Mouse (Mus musculus): ENCODE data around the gene Zmiz1.

Zmiz1 gene

GRCm38 (mm10) chr14:25474017-25474416 lies 15.0 kb downstream of the Zmiz1 start:
- no peak for DNase-seq

GRCm38 (mm10) chr14:25474732-25475131 lies 15.7 kb downstream of the Zmiz1 start:
- DNase-seq, result no peak

DNA sequence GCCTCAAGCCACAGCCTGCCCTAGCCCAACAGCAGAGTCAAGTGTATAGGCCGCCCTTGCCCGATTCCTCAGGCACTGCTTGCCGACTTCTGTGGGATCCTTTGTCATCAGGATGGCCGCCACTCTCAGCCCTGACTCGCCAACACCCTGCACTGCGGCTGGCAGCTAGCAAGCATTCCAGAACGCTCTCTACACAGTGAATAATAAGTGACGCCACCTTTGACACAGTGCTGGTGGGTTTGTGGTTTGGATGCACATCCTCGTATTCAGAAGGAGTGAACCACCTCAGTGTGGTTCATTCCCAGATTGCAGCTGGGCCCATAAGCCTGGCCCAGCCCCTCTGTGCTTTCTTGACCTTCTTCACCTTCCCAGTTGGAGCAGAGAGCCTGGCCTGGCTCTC lies 17.1 kb downstream of the Zmiz1 start:
- peak; percentile 43 for DNase-seq

DNA sequence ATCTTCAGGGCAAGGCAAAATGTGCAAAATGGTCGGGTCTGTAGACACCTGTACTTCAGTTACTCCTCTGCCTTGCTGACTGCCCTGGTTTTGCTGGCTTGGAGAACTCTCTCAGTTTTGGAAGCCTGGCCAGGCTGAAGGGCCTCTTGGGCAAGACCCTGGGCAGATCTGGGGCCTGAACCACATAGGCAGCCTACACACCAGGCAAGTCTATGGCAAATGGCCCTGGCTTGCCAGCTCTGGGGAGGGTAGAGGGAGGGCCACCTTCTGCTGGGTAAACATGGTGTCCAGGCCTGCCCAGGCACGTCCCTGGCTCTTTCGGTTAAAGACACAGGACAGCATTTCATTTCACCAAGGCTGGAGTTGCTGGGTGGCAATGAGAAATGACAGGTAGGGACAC lies 17.5 kb downstream of the Zmiz1 start:
- DNase-seq, result peak; percentile 40

GRCm38 (mm10) chr14:25477268-25477667 lies 18.3 kb downstream of the Zmiz1 start:
- no peak for DNase-seq

- no peak for DNase-seq
Observed at GRCm38 (mm10) chr14:25478257-25478656, 19.3 kb downstream of the Zmiz1 start.

GRCm38 (mm10) chr14:25478755-25479154 lies 19.8 kb downstream of the Zmiz1 start:
- DNase-seq, result no peak

DNA sequence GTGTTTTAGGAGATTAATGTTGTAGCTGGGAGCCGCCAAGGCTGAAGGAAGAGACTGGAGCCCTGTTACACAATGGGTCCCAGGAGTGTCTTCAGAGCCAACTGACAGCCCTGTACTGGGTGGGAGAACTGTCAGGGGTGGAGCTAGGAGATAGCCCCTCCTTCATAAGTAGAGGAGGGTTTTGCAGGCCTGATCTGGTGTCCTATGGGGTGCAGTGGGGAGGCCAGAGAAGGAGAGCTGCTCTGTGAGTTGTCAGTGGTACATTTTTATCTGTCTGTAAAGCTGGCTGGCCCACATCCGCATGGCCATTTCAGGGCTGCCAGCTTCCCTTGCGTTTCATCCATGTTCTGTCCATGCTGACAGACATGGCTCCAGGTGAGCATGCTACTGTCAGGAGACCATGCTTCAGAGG lies 20.9 kb downstream of the Zmiz1 start:
- DNase-seq, result peak; percentile 66

GRCm38 (mm10) chr14:25480443-25480842 lies 21.5 kb downstream of the Zmiz1 start:
- no peak for DNase-seq

DNA sequence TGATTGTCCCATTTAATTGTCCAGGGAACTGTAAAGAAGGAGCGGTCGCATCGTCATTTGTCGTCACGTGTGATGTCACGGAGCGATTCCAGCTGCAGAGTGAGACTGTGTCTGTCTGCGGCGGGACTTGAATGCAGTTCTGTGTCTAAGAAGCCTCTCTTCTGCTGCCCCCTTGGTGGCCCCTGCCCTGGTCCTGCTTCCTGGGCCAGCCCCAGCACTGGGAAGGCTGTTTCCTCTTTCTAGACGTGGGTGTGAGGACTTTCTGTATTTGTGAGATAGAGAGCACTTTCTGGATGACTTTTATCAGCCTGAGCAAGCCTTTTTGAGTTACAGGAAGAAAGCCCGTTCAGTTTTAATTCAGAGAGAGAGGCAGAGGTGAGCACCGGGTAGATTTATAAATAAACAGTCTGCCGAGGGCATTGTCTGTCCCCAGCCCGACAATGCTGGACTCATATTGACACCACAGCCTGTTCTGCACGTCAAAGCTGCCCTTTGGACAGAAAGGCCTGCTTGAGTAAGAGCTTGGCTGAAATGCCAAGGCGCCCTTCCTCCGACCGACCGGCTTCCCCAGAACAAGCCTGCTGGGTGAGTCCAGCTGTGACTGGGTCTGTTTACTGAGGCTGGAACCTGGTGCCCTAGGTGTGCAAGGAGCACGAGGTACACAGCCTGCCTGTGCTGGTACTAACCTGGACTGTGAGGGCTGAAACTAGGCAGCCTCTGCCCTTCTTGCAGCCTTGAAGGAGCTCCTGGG lies 22.1 kb downstream of the Zmiz1 start:
- DNase-seq, result peak; percentile 80

DNA sequence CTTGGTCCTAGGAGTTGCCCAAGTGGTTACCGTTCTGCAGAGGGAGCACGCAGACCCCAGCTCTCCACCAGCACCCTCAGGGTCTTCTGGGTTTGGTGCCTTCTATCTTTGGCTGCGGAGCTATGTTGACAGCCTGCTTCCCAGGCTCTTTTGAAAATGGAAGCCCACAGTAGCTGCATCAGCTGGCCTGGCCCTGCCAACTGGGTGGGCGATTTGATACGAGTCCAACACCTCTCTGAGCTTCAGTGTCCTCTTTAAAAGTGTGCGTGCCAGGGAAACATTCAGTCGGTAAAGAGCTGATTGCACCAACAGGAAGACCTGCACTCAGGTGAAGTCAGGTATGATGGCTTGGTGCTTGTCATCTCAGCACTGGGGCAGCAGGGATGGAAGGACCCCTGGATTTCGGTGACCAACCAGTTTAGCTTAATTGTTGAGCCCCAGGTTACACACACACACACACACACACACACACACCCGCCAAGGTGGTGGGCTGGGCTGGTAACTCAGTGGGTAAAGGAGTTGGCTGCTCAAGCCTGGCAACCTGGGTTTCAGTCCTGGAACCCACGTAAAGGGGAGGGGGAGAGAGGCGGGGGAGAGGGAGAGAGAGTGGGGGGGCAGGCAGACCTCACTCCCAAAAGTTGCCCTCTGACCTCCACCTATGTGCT lies 22.8 kb downstream of the Zmiz1 start:
- no peak for DNase-seq

DNA sequence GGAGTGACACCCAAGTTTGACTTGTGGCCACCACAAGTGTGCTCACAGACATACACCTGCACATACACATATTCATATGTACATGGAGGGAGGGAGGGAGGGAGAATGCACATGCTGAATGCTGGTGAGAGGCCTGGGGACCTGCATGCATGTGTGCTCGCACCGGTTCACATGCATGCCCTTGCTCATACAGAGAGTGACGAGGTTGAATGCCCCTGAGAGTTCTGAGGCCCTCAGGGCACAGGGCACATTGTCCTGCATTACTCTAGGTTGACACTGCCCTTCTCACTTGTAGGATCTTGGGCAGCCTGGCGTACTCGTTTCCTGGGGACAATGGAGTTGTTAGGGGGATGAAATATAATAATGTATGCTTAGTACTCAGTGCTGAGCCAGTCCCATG lies 23.4 kb downstream of the Zmiz1 start:
- DNase-seq, result no peak

- no peak for DNase-seq
Observed at GRCm38 (mm10) chr14:25483285-25483684, 24.3 kb downstream of the Zmiz1 start.

DNA sequence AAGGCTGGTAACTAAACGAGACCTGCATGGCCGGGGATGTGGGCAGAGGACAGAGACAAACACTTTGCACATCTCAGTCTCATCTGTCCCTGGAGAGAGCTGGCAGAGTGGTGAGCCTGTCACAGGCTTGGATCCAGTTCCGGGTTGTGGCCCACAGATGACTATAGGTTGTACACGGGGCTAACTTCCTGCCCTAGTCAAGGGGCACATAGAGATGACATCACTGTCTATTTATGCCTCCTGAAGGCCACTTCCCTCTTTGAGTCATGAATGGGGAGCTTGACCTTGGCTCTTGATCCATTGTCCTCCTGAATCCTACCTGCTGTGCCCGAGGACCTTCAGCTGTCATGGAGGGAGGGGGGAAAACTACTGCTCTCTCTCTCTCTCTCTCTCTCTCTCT lies 25.1 kb downstream of the Zmiz1 start:
- peak; percentile 41 for DNase-seq

- no peak for DNase-seq
Observed at GRCm38 (mm10) chr14:25486220-25486619, 27.2 kb downstream of the Zmiz1 start.

DNA sequence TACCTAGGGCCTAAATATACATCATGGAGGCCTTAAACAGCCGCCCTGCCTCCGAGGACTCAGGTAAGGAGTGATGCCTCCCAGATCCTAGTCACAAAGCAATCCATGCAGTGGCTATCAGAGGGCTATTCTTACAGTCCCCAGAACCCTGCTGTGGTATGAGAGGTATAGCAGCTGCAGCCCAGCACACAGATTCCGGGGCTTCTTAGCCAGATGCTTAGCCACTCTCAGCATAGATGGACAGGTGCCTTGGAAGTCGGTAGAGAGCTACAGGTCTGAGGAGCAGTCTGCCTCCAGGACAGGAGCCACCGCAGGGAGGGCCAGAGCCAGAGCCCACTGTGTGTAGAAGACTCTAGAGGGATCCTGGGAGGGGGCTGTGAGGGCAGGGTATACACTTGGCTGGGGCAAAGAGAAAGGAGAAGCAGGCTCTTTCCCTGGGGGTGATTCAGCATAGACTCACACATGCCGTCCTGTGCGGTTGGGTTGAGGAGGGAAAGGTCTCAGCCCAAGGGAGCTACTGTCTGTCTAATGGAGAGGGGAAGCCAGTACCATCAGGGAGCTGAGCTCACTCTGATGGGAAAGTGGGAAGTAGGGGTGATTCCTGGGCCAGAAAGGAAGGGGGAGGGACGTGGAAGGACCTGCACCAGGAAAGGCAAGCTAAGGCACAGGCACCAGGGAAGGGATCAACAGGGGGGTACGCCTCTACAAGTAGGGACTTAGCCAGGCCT lies 27.9 kb downstream of the Zmiz1 start:
- peak; percentile 19 for DNase-seq

- DNase-seq, result no peak
Observed at GRCm38 (mm10) chr14:25487470-25487955, 28.5 kb downstream of the Zmiz1 start.

- peak; percentile 81 for DNase-seq
Observed at GRCm38 (mm10) chr14:25488097-25488613, 29.2 kb downstream of the Zmiz1 start.

GRCm38 (mm10) chr14:25489336-25490078 lies 30.5 kb downstream of the Zmiz1 start:
- DNase-seq, result peak; percentile 53

- DNase-seq, result no peak
Observed at GRCm38 (mm10) chr14:25491961-25492360, 33.0 kb downstream of the Zmiz1 start.

GRCm38 (mm10) chr14:25492567-25493279 lies 33.7 kb downstream of the Zmiz1 start:
- no peak for DNase-seq
